Mouse (Mus musculus) midbrain, embryonic 10.5 days (tissue): ENCODE data around the gene Syn1. TPM values are rescaled to one million over a fixed set of nuclear protein-coding genes. Genes with fewer than 3 reads are reported as not detected.

ENCODE experiments used
- DNase-seq: peaks from one replicate; pipeline ENCODE4 v3.0.0-alpha.2; 2017; ENCODE audit warnings: low spot score
- H3K27ac ChIP-seq: fragments of 300-500 bp; sonication (generic); replicated peaks from 2 replicates; pipeline ENCODE4 v1.5.1; 2016; ENCODE audit warnings: mild to moderate bottlenecking
- H3K27me3 ChIP-seq: fragments of 300-500 bp; sonication (generic); 2 replicates; pipeline ENCODE4 v1.6.1; 2016; ENCODE audit warnings: low read depth, mild to moderate bottlenecking; ENCODE audit not compliant: poor library complexity, severe bottlenecking
- H3K36me3 ChIP-seq: fragments of 300-500 bp; sonication (generic); 2 replicates; pipeline ENCODE4 v1.6.1; 2016; ENCODE audit warnings: mild to moderate bottlenecking, moderate library complexity
- H3K4me1 ChIP-seq: fragments of 300-500 bp; sonication (generic); 2 replicates; pipeline ENCODE4 v1.6.1; 2016
- H3K4me3 ChIP-seq: fragments of 300-500 bp; sonication (generic); 2 replicates; pipeline ENCODE4 v1.5.1; 2016; ENCODE audit warnings: mild to moderate bottlenecking, moderate library complexity
- H3K9me3 ChIP-seq: fragments of 300-500 bp; sonication (generic); replicated peaks from 2 replicates; pipeline ENCODE4 v1.6.1; 2016; ENCODE audit warnings: mild to moderate bottlenecking
- WGBS: fragments of 180-500 bp; shearing (Covaris S2); methylation state at CpG from one replicate; pipeline ENCODE4 v1.1.7; 2016; 5-methylcytosine and 5-hydroxymethylcytosine counted together
- polyA plus RNA-seq: library from polyadenylated mRNA; unstranded; fragments of >200 nt; fragmentation: Nextera tagmentation; extraction: Ambion mirVana; gene quantifications from 2 replicates; pipeline ENCODE4 v1.2.1, GENCODE M21; 2016

Syn1 gene
- polyA plus RNA-seq, 1 experiment from 2014 or later = 4.0 TPM

GRCm38 (mm10) chrX:20913726-20914125, 7.1 kb downstream of the Syn1 start:
- Histone ChIP-seq H3K27me3 (no peaks in the 10 kb centered on the region), H3K4me1 (no peaks in the 10 kb centered on the region), H3K4me3 (no peak overlapping the region), H3K36me3 (no peaks in the 10 kb centered on the region), H3K27ac (no peak overlapping the region), H3K9me3 (no peaks in the 10 kb centered on the region)
- no peak for DNase-seq
- WGBS = 85% methylated on average over 6 of the region's 6 CpGs

- H3K4me1 ChIP-seq = no peaks in the 10 kb centered on the region
- H3K9me3 ChIP-seq = no peaks in the 10 kb centered on the region
- no peak overlapping the region for H3K4me3 ChIP-seq
- no peak overlapping the region for H3K27ac ChIP-seq
- no peaks in the 10 kb centered on the region for H3K27me3 ChIP-seq
- no peak for DNase-seq
- 44% methylated on average over 3 of the region's 3 CpGs for WGBS
- no peaks in the 10 kb centered on the region for H3K36me3 ChIP-seq
Measured at GRCm38 (mm10) chrX:20910074-20910473, 10.7 kb downstream of the Syn1 start.

GRCm38 (mm10) chrX:20875241-20875640, 45.6 kb downstream of the Syn1 start:
- Histone ChIP-seq H3K27me3 (no peaks in the 10 kb centered on the region), H3K4me1 (peaks cover 10% of the 10 kb centered on the region), H3K27ac (no peak overlapping the region), H3K36me3 (no peaks in the 10 kb centered on the region), H3K4me3 (no peak overlapping the region), H3K9me3 (no peaks in the 10 kb centered on the region)
- 47% methylated on average over 3 of the region's 3 CpGs for WGBS
- DNase-seq = no peak

GRCm38 (mm10) chrX:20872928-20873500, 47.8 kb downstream of the Syn1 start:
- no peak for DNase-seq
- no peaks in the 10 kb centered on the region for H3K27me3 ChIP-seq
- no peaks in the 10 kb centered on the region for H3K36me3 ChIP-seq
- no peak overlapping the region for H3K27ac ChIP-seq
- peaks cover 15% of the 10 kb centered on the region for H3K4me1 ChIP-seq
- no peaks in the 10 kb centered on the region for H3K9me3 ChIP-seq
- no peak overlapping the region for H3K4me3 ChIP-seq
- 34% methylated on average over 11 of the region's 11 CpGs for WGBS

GRCm38 (mm10) chrX:20869962-20870513, 50.8 kb downstream of the Syn1 start, which contains the start of gene Timp1:
Gene Timp1 (plus strand): TSS chrX:20870166.
- WGBS = 17% methylated on average over 18 of the region's 18 CpGs
- DNase-seq = peak; percentile 54
- H3K4me3 ChIP-seq = peak within 1 kb of the TSS; percentile 38

GRCm38 (mm10) chrX:20869203-20869602, 51.6 kb downstream of the Syn1 start:
- no peak overlapping the region for H3K27ac ChIP-seq
- WGBS = 76% methylated on average over 1 of the region's 1 CpGs
- H3K4me3 ChIP-seq = no peak overlapping the region
- peaks cover 15% of the 10 kb centered on the region for H3K4me1 ChIP-seq
- no peaks in the 10 kb centered on the region for H3K9me3 ChIP-seq
- H3K36me3 ChIP-seq = no peaks in the 10 kb centered on the region
- H3K27me3 ChIP-seq = no peaks in the 10 kb centered on the region
- no peak for DNase-seq

More at GRCm38 (mm10) chrX:20869962-20870513, 50.8 kb downstream of the Syn1 start, which contains the start of gene Timp1:
- H3K27ac ChIP-seq = no peak within 1 kb of the TSS
- peaks cover 15% of the 10 kb centered on the region for H3K4me1 ChIP-seq
- no peaks in the 10 kb centered on the region for H3K9me3 ChIP-seq
- H3K27me3 ChIP-seq = no peaks in the 10 kb centered on the region
- H3K36me3 ChIP-seq = no peaks in the 10 kb centered on the region

- Histone ChIP-seq H3K4me1 (peaks cover 8% of the 10 kb centered on the region), H3K4me3 (no peak overlapping the region), H3K36me3 (no peaks in the 10 kb centered on the region), H3K27me3 (no peaks in the 10 kb centered on the region), H3K9me3 (no peaks in the 10 kb centered on the region), H3K27ac (no peak overlapping the region)
- WGBS = 76% methylated on average over 4 of the region's 4 CpGs
- no peak for DNase-seq
Measured at GRCm38 (mm10) chrX:20868091-20868490, 52.7 kb downstream of the Syn1 start.

- Histone ChIP-seq H3K27ac (no peak overlapping the region), H3K4me1 (peaks cover 8% of the 10 kb centered on the region), H3K27me3 (no peaks in the 10 kb centered on the region), H3K4me3 (no peak overlapping the region), H3K9me3 (peaks cover 6% of the 10 kb centered on the region; the same call in 1 of the 2 replicates), H3K36me3 (peaks cover 16% of the 10 kb centered on the region)
- no peak for DNase-seq
- 85% methylated on average over 9 of the region's 9 CpGs for WGBS
Measured at GRCm38 (mm10) chrX:20863161-20864101, 57.4 kb downstream of the Syn1 start.

GRCm38 (mm10) chrX:20862105-20863065, 58.4 kb downstream of the Syn1 start:
- peaks cover 6% of the 10 kb centered on the region; the same call in 1 of the 2 replicates for H3K9me3 ChIP-seq
- no peak overlapping the region for H3K4me3 ChIP-seq
- no peak for DNase-seq
- H3K27ac ChIP-seq = peak overlapping the region; percentile 38; the same call in 1 of the 2 replicates
- 49% methylated on average over 29 of the region's 29 CpGs for WGBS
- H3K4me1 ChIP-seq = peaks cover 8% of the 10 kb centered on the region
- no peaks in the 10 kb centered on the region for H3K27me3 ChIP-seq
- H3K36me3 ChIP-seq = peaks cover 26% of the 10 kb centered on the region

- DNase-seq = no peak
- H3K27ac ChIP-seq = no peak overlapping the region
- no peaks in the 10 kb centered on the region for H3K27me3 ChIP-seq
- peaks cover 6% of the 10 kb centered on the region; the same call in 1 of the 2 replicates for H3K9me3 ChIP-seq
- H3K4me3 ChIP-seq = no peak overlapping the region
- 55% methylated on average over 5 of the region's 5 CpGs for WGBS
- H3K36me3 ChIP-seq = peaks cover 34% of the 10 kb centered on the region
- peaks cover 8% of the 10 kb centered on the region for H3K4me1 ChIP-seq
Measured at GRCm38 (mm10) chrX:20861453-20862104, 59.2 kb downstream of the Syn1 start.

GRCm38 (mm10) chrX:20853794-20854193, 67.0 kb downstream of the Syn1 start:
- 95% methylated on average over 7 of the region's 7 CpGs for WGBS
- Histone ChIP-seq H3K4me1 (peaks cover 11% of the 10 kb centered on the region), H3K36me3 (peaks cover 79% of the 10 kb centered on the region), H3K27ac (no peak overlapping the region), H3K9me3 (peaks cover 9% of the 10 kb centered on the region; the same call in 1 of the 2 replicates), H3K27me3 (no peaks in the 10 kb centered on the region), H3K4me3 (no peak overlapping the region)
- DNase-seq = no peak
